Mouse (Mus musculus): ENCODE results near the gene Fuca1. TPM values are rescaled to one million over a fixed set of nuclear protein-coding genes. Genes with fewer than 3 reads are reported as not detected.

Gene Fuca1
- polyA plus RNA-seq, 1 experiment from 2014 or later, result 78.4 TPM

DNA sequence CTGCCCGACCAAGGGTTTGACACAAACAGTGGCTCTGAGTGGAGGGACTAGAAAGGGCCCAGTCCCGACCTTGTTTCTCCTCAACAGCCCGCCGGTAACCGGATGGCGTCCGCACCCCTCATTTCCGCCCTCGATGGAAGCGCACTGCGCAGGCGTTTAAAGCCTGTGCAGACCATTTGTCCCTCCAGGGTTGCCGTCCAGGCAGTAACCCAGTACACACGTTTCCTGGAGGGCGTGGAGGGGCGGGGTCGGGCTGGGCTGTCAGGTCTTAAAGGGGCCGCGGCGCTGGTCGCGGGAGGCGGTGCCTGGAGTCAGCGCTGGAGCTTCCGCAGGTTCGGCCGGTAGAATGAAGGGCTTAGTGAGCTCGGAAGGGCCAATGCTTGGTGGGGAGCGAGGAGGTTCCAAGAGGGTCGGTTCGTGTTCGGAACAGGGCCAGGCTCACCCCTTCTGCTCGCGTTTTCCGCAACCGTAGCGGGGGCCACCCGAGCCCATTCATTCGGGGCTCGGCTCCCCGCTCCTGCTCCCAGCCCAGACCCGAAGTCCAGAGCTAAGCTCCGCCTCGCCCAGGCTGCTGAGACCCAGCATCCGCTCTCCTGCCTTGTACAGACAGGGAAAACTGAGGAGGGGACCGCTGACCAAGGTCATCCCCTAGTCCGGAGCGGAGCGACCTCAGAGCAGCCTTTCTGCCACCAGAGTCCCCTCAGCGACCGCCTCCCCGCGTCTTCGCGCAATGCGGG, 43.1 kb downstream of the Fuca1 start, which contains the start of gene Gale:
Gene Gale (plus strand): TSS at position 271 of the 737 bp plus-strand sequence.
- WGBS, result 0% methylated on average over 50 of the region's 56 CpGs
- Histone ChIP-seq H3K9ac (ENCODE audit: low read depth, low read length) (peak within 1 kb of the TSS; percentile 90), H3K4me1 (ENCODE audit: control insufficient read depth, insufficient read depth, low read depth, low read length) (peaks cover 17% of the 10 kb centered on the region), H3K27me3 (replicated peaks; ENCODE audit: control insufficient read depth, insufficient read depth, low read length) (no peaks in the 10 kb centered on the region), H3K27ac (ENCODE audit: low read depth, low read length) (peak within 1 kb of the TSS; percentile 94), H3K4me3 (ENCODE audit: low read length) (peak within 1 kb of the TSS; percentile 85), H3K36me3 (ENCODE audit: control insufficient read depth, insufficient read depth, low read length) (peaks cover 39% of the 10 kb centered on the region), H3K4me2 (ENCODE audit: low read length) (peak within 1 kb of the TSS; percentile 64), H3K9me3 (ENCODE audit: control insufficient read depth, low read length) (no peaks in the 10 kb centered on the region)
- ATAC-seq, result peak; percentile 93

DNA sequence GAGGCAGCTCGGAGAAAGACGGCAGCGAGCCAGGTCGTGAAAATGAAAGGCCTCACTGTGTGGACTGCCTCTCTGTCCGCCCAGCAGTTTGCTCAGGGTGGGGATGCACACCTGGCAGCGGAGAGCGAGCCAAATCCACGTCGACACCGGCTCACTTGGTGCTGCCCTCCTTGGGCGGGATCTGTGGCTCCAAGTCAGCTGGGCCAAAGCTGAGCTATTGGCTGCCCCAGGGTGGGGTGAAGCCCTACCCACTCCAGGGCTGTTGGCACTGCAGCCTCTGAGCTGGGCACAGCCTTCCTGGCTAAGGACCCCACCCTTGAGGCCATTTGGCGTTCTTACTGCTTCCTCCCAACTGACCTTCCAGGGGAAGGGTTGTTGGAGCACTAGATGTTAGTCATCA, 43.9 kb downstream of the Fuca1 start:
- H3K9me3 ChIP-seq (ENCODE audit: control insufficient read depth, low read length), result no peaks in the 10 kb centered on the region
- peak overlapping the region; percentile 90 for H3K9ac ChIP-seq (ENCODE audit: low read depth, low read length)
- WGBS, result 5% methylated on average over 12 of the region's 12 CpGs
- no peaks in the 10 kb centered on the region for H3K27me3 ChIP-seq (replicated peaks; ENCODE audit: control insufficient read depth, insufficient read depth, low read length)
- no peak for ATAC-seq
- peak overlapping the region; percentile 85 for H3K4me3 ChIP-seq (ENCODE audit: low read length)
- H3K36me3 ChIP-seq (ENCODE audit: control insufficient read depth, insufficient read depth, low read length), result peaks cover 42% of the 10 kb centered on the region
- H3K4me1 ChIP-seq (ENCODE audit: control insufficient read depth, insufficient read depth, low read depth, low read length), result peaks cover 17% of the 10 kb centered on the region
- peak overlapping the region; percentile 64 for H3K4me2 ChIP-seq (ENCODE audit: low read length)
- H3K27ac ChIP-seq (ENCODE audit: low read depth, low read length), result peak overlapping the region; percentile 94

DNA sequence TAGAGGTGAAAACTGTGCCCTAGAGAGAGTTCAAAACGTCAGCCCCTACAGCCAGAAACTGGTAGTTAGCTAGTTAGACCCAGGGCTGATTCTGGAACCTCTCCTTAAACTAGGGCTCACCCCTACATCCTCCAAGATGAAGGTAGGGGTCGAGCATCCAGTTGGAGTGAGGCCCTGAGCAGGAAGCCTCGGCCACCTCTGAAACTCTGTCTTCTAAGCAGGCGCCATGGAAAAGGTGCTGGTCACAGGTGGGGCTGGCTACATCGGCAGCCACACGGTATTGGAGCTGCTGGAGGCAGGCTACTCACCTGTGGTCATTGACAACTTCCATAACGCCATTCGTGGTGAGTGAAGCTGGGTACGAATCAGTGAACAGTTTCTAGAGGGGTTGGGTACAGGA, 44.6 kb downstream of the Fuca1 start:
- Histone ChIP-seq H3K27me3 (replicated peaks; ENCODE audit: control insufficient read depth, insufficient read depth, low read length) (no peaks in the 10 kb centered on the region), H3K27ac (ENCODE audit: low read depth, low read length) (no peak overlapping the region), H3K36me3 (ENCODE audit: control insufficient read depth, insufficient read depth, low read length) (peaks cover 43% of the 10 kb centered on the region), H3K4me1 (ENCODE audit: control insufficient read depth, insufficient read depth, low read depth, low read length) (peaks cover 17% of the 10 kb centered on the region), H3K9me3 (ENCODE audit: control insufficient read depth, low read length) (no peaks in the 10 kb centered on the region), H3K9ac (ENCODE audit: low read depth, low read length) (no peak overlapping the region), H3K4me3 (ENCODE audit: low read length) (no peak overlapping the region), H3K4me2 (ENCODE audit: low read length) (peak overlapping the region; percentile 64; the same call in 1 of the 2 replicates)
- ATAC-seq, result no peak
- WGBS, result 82% methylated on average over 9 of the region's 9 CpGs

DNA sequence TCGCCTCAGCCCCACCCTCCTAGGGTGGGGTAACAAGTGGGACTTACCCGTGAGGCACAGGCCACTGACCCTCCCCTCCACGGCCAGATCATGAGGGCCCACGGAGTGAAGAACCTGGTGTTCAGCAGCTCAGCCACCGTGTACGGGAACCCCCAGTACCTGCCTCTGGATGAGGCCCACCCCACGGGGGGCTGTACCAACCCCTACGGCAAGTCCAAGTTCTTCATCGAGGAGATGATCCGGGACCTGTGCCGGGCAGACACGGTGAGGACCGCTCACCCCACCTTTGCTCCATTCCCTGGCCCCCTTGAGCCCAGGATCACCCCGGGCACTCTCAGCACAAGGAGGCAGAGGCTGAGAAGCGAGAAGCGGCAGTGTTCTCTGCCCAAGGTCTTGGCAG, 45.7 kb downstream of the Fuca1 start:
- Histone ChIP-seq H3K9ac (ENCODE audit: low read depth, low read length) (no peak overlapping the region), H3K4me3 (ENCODE audit: low read length) (no peak overlapping the region), H3K4me2 (ENCODE audit: low read length) (no peak overlapping the region), H3K27ac (ENCODE audit: low read depth, low read length) (no peak overlapping the region), H3K9me3 (ENCODE audit: control insufficient read depth, low read length) (no peaks in the 10 kb centered on the region), H3K27me3 (replicated peaks; ENCODE audit: control insufficient read depth, insufficient read depth, low read length) (no peaks in the 10 kb centered on the region), H3K36me3 (ENCODE audit: control insufficient read depth, insufficient read depth, low read length) (peaks cover 42% of the 10 kb centered on the region), H3K4me1 (ENCODE audit: control insufficient read depth, insufficient read depth, low read depth, low read length) (peaks cover 24% of the 10 kb centered on the region)
- 91% methylated on average over 15 of the region's 16 CpGs for WGBS
- no peak for ATAC-seq

DNA sequence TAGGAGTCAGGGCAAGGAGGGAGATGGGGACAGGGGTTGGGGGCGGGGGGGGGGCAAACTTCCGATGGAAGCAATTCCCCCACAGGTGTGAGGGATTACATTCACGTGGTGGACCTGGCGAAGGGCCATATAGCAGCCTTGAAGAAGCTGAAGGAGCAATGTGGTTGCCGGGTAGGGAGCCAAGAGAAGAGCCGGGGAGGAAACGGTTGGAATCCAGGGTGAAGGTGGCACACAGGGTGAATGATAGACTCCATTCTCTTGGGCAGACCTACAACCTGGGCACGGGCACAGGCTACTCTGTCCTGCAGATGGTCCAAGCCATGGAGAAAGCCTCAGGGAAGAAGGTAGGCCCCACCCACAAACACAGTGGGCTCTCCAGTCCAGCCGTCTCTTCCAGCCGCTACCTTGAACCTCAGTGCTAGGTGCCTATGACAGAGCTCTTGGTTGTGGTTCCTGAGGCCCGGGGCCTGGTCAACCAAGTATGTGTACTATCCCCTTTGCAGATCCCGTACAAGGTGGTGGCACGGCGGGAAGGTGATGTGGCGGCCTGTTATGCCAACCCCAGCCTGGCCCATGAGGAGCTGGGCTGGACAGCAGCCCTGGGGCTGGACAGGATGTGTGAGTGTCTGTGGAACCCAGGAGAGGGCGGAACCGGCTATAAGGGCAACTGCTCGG, 46.7 kb downstream of the Fuca1 start:
- Histone ChIP-seq H3K4me3 (ENCODE audit: low read length) (no peak overlapping the region), H3K36me3 (ENCODE audit: control insufficient read depth, insufficient read depth, low read length) (peaks cover 39% of the 10 kb centered on the region), H3K27me3 (replicated peaks; ENCODE audit: control insufficient read depth, insufficient read depth, low read length) (no peaks in the 10 kb centered on the region), H3K9ac (ENCODE audit: low read depth, low read length) (no peak overlapping the region), H3K4me1 (ENCODE audit: control insufficient read depth, insufficient read depth, low read depth, low read length) (peaks cover 30% of the 10 kb centered on the region), H3K4me2 (ENCODE audit: low read length) (no peak overlapping the region), H3K27ac (ENCODE audit: low read depth, low read length) (no peak overlapping the region), H3K9me3 (ENCODE audit: control insufficient read depth, low read length) (no peaks in the 10 kb centered on the region)
- no peak for ATAC-seq
- 90% methylated on average over 18 of the region's 18 CpGs for WGBS

DNA sequence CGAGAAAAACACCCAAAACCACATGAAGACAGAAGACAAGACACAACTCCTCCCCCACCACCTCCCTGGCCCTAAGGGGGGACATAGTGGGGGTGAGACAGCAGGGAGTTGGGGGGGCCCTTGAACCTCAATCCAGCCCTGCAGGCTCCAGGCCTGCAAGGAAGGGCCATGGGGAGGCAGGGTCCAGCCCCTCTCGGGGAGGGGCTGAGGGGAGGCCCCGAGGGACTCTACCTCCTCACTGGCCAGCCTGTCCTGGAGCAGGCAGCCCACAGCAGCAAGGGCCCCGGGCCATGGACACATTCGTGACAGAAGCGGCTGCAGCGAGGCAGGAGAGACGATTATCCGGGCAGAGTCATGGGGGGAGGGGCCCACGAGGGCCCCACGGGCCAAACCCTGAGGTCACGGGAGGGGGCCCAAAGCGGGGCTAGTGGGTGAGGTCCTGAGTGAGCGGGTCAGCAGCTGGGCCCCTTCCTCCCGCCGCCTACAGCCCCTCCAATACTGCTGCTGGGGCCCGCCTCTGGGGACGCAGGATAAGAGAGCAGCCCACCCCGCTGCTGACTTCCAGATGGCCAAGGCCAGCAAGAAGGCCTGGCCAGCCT, 47.8 kb downstream of the Fuca1 start:
- H3K4me2 ChIP-seq (ENCODE audit: low read length), result no peak overlapping the region
- H3K9me3 ChIP-seq (ENCODE audit: control insufficient read depth, low read length), result no peaks in the 10 kb centered on the region
- H3K27ac ChIP-seq (ENCODE audit: low read depth, low read length), result no peak overlapping the region
- peaks cover 39% of the 10 kb centered on the region for H3K36me3 ChIP-seq (ENCODE audit: control insufficient read depth, insufficient read depth, low read length)
- no peak overlapping the region for H3K9ac ChIP-seq (ENCODE audit: low read depth, low read length)
- no peak overlapping the region for H3K4me3 ChIP-seq (ENCODE audit: low read length)
- H3K4me1 ChIP-seq (ENCODE audit: control insufficient read depth, insufficient read depth, low read depth, low read length), result peaks cover 24% of the 10 kb centered on the region
- no peaks in the 10 kb centered on the region for H3K27me3 ChIP-seq (replicated peaks; ENCODE audit: control insufficient read depth, insufficient read depth, low read length)
- ATAC-seq, result no peak
- 77% methylated on average over 17 of the region's 19 CpGs for WGBS

DNA sequence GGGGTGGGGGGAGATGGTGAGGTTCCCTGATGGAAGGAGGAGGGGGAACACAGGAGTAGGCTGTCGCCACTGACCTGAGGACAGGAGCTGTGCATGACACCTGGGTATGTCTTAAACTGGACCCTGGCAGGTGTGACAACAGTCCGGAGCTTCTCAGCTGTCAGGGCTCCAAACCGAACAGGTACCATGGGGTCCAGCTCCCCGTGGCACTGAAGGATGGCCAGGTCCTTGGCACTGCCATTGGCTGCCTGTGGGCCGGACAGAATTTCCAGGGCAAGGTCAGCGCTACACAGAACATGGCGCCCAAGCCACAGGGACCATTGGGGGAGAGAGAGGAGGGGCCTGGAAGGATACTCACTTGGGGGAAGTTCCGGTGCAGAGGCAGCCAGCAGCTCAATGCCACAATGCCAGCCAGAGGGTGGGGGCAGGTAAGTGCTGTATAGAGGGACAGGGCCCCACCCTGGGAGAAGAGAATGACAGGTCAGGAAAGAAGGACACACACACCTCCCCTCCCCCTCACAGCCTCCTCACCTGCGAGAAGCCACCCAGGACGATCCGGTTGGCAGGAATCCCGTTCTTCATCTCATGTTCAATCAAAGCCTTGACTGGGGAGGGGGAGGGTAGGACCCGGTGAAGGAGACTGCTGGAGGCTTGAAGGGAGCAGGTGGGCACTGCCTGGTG, 48.7 kb downstream of the Fuca1 start:
- Histone ChIP-seq H3K4me2 (ENCODE audit: low read length) (no peak overlapping the region), H3K9me3 (ENCODE audit: control insufficient read depth, low read length) (no peaks in the 10 kb centered on the region), H3K4me3 (ENCODE audit: low read length) (no peak overlapping the region), H3K4me1 (ENCODE audit: control insufficient read depth, insufficient read depth, low read depth, low read length) (peaks cover 23% of the 10 kb centered on the region), H3K9ac (ENCODE audit: low read depth, low read length) (no peak overlapping the region), H3K27ac (ENCODE audit: low read depth, low read length) (no peak overlapping the region), H3K36me3 (ENCODE audit: control insufficient read depth, insufficient read depth, low read length) (peaks cover 39% of the 10 kb centered on the region), H3K27me3 (replicated peaks; ENCODE audit: control insufficient read depth, insufficient read depth, low read length) (no peaks in the 10 kb centered on the region)
- no peak for ATAC-seq
- WGBS, result 82% methylated on average over 13 of the region's 13 CpGs

DNA sequence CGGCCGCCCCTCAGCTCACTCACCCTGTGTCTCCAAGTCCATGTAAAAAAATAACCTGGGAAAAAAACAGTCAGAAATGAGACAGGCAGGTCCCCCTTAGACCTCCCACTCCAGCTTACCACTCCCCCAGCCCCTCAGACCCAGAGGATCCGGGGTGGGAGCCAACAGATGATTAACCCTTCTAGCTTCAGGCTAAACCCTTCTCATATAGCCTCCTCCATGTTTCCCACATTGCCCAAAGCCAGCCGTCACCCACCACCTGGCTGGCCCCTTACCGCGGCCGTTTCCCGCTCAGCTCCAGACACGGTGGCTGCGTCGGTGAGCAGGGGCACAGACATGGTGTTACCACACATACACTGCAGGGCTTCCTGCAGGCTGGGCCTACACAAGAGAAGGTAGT, 50.0 kb downstream of the Fuca1 start:
- WGBS, result 88% methylated on average over 11 of the region's 11 CpGs
- Histone ChIP-seq H3K9ac (ENCODE audit: low read depth, low read length) (no peak overlapping the region), H3K4me2 (ENCODE audit: low read length) (no peak overlapping the region), H3K9me3 (ENCODE audit: control insufficient read depth, low read length) (no peaks in the 10 kb centered on the region), H3K27ac (ENCODE audit: low read depth, low read length) (no peak overlapping the region), H3K4me1 (ENCODE audit: control insufficient read depth, insufficient read depth, low read depth, low read length) (peaks cover 13% of the 10 kb centered on the region), H3K36me3 (ENCODE audit: control insufficient read depth, insufficient read depth, low read length) (peaks cover 43% of the 10 kb centered on the region), H3K27me3 (replicated peaks; ENCODE audit: control insufficient read depth, insufficient read depth, low read length) (no peaks in the 10 kb centered on the region), H3K4me3 (ENCODE audit: low read length) (no peak overlapping the region)
- ATAC-seq, result no peak
